In the genomic region with DNA sequence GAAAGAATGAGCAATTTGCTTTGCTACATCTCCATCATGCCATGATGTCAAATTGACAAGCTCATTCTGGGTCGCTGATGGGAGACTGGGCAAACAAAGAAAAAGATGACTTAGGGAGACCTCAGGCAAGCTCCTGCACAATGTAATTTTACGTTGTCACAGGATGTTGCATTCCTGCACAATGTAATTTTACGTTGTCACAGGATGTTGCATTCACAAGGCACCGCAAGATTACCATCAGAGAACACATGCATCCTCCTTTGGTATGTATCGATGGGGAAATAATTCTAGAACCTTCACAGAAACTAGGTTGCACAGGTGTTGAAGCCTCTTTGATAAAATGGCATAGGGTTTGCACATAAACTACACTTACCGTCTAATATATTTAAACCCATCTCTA, we compare ENCODE assay signal across 17 mouse cellular contexts.
A peak's percentile ranks its signal among the peaks of the same experiment; 100 is the strongest.
DNase-seq lines count a peak whose midpoint lies in the region; ATAC-seq lines count a peak whose summit lies in the region.
"Had no signal": no experiment of that assay in that cellular context is flagged by ENCODE, and none has a peak within 500 bp of the region (broad histone marks: within the 10 kb centered on the region; RNA-seq: fewer than 3 reads in every experiment).

No protein-coding gene starts in this region.

- intact Hi-C loops in heart, postnatal 10 days (cut with DNase I), result loop anchor here (5.0 to 10.0 kb wide), 2 partner anchors 1374 to 1466 kb away; no protein-coding TSS in a partner anchor

- ATAC-seq in megakaryocyte, adult 5-6 weeks (ENCODE audit: poor library complexity, severe bottlenecking), result peak; percentile 95
- ATAC-seq: forebrain, embryonic 13.5 days; forebrain, embryonic 15.5 days; forebrain, postnatal 0 days had no signal

- DNase-seq in heart, adult 11 months, result peak; percentile 7
- no peak for DNase-seq in heart, postnatal 10 days
- DNase-seq in embryo, embryonic 11 days, result no peak
- no peak for DNase-seq in thymus, postnatal 0 days (ENCODE audit: low spot score)
- DNase-seq: adrenal gland, adult 2 months; adrenal gland, postnatal 10 days; adrenal gland, postnatal 25 days; cerebellum, adult 11 months; cerebellum, adult 18-20 months; cerebellum, adult 8-10 months; cerebellum, adult 9-11 months; cerebellum, postnatal 14 days; cerebellum, postnatal 36 days; forebrain, postnatal 0 days had no signal
